Mouse (Mus musculus): ENCODE measurements at regions not wholly inside any gene's neighbourhood (a gene's known extent, or its start where the extent isn't known, plus 50 kb on each side); places are given as distances from the start of the nearest gene placed in this dataset.
"Not testable (repeated sequence)": the region's sequence is repeated elsewhere in the genome, so short reads cannot be mapped to it uniquely, and the experiment has no call there.

DNA sequence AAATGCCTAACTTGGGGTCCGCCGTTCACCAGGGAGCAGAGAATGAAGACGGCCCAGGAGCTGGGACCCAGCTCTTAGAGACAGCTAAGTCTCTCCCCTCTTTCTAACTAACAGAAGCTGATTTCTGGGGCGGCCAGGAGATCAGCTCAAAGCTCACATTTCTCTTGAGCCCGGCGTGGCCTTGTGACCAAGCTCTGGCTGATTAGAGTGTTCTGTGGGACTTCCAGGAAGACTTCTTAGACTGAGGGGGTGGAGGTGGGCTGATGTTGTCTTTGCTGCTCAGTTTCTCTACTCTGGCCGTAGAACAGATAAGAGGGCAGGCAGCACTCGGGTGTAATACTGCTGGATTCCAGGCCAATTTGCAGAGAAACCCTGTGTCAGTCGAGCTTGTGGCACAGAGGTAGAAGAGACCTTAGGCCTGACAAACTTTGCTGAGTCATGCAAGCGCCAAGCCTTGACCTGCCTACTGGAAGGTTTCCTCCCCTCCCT is 96.5 kb upstream of the Map3k1 start:
- peak; percentile 36 to 62 for DNase-seq

DNA sequence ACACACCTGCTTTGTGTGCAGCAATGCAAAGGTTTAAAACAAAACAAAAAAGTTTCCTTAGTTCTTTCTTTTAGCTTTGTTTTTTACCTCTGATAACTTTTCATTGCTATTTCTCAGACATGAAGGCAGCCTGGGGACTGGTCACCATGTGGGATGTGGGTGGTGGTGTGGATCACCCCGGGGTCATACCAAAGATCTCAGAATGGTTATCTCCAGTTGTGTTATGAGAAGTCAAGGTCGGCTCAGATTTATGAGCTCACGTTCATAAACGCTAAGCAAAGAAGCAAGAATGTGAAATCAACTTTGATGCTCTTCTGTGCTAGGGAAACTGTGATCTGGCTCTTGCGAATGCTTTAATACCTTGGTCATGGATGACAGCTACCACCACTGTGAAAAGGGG is 102.3 kb upstream of the Map3k1 start:
- DNase-seq: no peak

DNA sequence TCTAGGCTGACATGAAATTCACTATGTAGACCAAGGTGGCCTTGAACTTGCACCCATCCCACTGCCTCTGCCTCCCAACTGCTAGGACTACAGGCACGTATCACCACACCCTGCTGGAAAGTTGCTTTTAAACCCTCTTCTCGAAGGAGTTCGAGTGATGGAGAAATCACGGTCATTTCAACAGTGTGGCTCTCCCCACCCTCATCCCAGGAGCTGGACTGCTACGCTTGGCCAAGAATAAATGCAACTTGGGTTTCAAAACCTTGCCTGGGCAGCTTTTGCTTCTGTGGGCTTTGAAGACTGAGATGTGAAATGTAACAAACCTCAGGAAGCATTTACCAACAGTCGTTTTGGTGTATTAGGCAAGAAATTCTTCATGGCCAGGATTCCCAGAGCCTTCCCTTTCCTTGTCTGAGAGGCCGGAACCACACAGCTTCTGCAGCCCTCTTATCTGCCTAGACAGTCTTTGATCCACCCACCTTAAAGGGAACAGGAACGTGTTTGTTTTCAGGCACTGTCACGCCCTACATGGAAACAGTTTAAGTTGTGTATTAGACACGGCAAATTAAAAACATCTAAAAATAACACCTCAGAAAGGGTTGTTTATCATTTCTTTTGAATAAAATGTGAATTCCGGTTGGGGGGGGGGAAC is 103.0 kb upstream of the Map3k1 start:
- DNase-seq: no peak

DNA sequence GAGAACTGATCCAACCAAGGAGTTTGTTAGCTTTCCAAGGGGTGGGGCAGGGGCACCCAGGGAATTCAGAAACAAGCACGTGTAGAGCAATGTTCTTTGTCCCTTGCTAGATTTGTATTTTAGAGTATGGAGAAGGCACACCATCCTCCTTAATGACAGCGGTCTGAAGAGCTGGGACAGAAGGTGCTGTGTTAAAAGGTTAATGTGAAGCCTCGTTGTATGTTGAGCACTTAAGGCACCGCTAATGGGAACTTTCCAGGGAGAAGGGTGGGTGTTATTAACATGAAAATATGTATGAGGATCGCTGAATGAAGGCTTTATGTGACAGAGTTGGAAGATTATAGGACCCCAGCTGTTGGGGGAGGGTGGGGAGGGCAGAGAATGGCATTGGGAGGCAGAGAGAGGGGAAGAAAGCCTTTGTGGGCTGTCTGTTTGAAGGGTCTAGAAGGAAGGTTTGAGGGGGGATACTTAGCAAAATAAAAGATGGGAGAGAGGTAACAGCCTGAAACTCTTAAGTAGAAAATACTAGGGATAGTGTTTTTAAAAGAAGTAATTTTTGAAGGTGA is 105.6 kb upstream of the Map3k1 start:
- no peak for DNase-seq

DNA sequence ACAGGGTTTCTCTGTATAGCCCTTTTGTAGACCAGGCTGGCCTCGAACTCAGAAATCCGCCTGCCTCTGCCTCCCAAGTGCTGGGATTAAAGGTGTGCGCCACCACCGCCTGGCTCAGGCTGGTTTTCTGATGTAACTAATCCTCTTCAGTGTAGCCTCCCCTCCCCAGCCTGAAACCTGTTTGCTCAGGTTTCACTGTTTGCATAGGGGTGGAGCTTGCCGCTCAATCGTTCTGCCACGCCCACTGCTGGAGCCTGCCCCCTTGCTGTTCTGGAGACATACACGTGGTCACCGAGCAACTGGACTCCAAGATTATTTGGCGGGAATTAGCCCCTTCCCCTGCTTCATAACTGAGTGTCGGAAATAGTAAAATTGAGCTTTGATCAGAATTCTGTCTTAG is 110.6 kb upstream of the Map3k1 start:
- DNase-seq: not testable (repeated sequence)

DNA sequence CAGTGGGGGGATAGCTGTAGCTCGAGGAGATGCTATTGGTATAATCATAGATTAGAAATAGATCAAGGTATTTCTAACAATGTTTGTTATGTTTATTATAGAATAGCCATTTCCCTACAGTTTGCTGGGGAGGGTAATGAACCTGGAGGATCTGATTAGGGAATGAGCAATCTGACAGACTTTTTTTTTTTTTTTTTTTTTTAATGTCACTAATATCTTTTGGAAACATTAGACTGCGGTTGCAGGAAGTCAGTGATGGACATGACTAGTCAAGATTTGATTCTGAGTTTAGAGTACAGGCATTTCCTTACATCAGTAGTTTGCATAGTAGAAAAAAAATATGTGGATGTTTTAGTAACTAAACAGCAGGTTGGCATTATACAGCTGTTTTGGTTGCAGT is 111.7 kb upstream of the Map3k1 start:
- DNase-seq: no peak

DNA sequence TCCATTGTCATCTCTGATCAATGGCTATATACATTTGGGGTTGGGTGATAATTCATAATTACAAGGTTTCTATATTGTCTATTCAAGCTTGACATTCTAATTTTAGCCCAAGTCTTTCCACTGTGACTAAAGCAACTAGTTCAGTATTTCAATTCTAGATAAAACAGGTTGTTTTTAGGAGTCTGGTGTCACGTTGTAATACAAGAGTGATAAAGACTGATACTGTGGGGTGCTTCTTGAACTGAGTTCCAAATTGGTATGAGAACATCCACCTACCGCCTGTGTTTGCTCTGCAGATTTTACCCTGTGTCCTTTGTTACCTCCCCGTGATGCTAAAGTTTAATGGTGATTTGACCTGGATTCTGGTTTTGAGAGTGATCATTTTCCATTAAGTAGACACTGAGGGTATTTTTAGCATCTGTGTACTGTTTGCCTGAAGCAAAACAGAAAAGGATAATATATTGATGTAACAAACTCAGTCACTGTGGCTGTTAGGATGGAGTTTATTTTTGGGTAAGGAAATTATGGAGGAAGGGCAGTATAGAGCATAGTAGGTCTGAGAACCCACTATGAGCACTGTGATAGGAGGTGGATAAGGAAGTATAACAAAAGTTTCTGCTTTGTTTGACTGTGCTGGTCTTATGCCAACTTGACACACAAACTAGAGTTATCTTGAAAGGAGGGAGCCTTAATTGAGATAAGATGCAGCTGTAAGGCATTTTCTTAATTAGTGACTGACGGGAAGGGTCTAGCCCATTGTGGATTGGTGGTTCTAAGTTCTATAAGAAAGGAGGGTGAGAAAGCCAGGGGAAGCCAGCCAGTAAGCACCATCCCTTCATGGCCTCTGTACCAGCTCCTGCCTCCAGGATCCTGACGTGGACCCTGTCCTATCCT is 112.6 kb upstream of the Map3k1 start:
- DNase-seq: no peak

DNA sequence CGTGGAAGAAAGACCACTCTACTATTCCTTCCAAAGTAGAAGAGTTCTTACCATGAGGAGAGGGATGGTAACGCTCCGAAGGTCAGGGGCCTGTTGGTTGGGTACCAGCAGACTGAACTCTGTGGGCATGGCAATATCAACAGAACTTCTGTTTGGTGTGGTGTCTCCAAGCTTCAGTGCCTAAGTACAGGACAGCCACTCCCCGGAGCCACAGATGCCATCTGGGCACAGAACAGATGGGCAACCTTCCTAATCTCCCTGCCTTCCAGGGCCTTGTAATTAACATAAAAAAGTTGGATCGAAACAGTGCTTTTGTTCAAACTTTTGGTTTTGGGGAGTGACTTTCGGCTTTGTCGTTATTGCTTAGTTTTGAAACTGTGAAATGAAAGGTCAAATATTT is 116.6 kb upstream of the Map3k1 start:
- no peak for DNase-seq

DNA sequence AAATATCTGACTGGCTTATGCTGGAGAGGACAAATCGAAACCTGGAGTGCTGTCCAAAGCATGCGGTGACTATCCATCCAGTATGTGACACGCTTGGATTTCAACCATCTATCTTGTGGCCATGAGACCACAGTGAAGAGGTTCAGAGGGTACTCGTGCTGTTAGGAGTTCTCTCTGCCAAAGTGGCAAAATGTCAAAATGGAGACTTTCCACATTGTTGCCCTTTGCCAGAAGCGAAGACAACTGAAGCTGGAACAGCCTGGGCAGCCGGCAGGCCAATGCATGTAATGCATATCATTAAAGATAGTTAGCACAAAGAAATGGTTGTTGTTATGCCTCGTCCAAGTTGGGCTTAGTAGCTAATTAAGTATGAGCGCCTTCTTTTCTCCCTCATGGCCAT is 118.0 kb upstream of the Map3k1 start:
- no peak for DNase-seq

DNA sequence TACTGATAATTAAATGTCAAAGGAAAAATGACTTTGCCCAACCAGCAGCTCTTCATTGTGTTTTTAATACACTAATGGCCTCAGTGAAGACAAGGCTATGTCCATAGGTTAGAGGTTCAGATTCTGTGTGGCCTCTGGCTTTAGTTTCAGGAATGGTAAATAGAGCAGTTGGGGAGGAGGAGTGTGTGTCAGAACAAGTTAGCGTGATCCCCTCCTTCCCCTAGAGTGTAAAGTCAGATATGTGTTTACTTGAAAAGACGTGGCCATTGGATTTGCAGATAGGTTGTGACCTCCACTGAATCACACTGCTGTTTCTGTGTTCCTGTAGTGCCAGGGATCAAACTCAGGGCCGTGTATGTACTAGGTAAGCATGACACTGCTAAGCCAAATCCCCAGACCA is 118.7 kb upstream of the Map3k1 start:
- DNase-seq: no peak

DNA sequence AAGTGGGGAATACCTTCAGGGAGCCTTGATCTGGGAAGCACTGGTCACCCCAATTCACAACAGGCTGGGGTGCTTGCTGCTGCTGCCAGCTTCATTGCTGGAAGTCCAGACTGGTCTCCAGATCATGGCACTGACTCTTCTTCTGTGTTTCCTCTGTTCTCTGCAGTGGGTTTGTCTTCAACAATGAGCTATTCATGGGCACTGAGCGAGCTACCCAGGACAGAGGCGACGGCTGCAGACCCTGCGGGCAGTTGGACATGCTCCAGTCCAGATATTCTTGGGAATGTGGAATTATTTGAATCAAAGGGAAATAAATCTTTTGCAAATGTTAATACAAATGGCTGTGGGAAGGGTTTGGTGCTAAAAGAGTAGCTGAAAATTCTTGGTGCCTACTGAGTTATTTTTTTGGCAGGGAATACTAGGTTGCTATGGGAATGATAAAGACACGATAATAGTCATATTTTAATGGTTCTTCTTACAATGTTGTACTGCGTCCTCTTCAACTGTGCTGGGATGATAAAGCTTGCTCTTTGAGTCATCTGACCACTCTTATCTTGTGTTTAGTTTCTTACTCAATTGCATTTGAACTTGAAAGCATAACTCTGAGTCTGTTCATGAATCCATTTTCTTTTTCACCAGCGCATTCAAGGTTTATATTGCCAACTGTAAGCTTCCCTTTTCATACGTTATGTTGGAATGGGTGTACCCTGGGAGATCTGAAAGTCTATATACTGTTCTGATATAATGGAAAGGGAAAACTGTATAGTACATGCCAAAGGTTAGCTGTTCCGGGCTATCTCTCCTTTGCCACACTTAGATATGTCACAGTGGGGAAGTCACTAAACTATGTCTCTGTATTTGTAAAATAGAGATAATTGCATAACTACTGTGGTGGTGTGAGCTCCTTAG is 120.1 kb upstream of the Map3k1 start:
- DNase-seq: no peak

DNA sequence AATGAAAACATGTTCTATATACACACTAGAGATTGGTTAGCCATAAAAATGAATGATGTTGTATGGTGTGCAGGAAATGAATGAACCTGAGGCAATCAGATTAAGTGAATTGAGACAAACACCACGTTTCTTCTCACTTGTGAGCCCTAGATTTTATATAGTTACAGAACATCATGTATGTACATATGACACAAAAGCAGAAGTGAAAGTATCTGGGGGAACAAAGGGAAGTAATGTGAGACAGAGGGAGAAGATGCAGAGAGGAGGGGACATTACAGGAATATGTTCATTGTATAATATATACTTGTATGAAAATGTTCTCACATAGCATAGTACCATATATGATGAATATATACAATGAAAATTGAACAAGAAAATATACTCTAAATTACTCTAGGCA is 121.1 kb upstream of the Map3k1 start:
- DNase-seq: no peak

DNA sequence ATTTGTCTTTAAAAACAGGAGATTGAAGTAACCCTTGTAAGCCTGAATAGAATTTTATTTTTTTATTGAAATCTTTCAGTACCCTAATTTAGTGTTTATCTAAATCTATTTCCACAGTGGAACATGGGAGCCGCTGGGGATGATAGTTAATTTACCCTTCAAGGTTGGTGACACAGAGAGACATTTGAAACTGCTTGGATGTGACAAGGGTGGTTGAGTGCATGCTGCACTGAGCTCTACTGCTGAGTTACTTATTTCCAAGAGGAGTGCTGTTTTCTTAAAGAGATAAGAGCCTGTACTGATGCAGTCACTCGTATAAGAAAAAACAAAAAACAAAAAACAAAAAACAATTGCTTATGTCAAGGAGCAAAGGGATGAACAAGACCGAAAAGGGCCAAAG is 123.7 kb upstream of the Map3k1 start:
- DNase-seq: no peak

DNA sequence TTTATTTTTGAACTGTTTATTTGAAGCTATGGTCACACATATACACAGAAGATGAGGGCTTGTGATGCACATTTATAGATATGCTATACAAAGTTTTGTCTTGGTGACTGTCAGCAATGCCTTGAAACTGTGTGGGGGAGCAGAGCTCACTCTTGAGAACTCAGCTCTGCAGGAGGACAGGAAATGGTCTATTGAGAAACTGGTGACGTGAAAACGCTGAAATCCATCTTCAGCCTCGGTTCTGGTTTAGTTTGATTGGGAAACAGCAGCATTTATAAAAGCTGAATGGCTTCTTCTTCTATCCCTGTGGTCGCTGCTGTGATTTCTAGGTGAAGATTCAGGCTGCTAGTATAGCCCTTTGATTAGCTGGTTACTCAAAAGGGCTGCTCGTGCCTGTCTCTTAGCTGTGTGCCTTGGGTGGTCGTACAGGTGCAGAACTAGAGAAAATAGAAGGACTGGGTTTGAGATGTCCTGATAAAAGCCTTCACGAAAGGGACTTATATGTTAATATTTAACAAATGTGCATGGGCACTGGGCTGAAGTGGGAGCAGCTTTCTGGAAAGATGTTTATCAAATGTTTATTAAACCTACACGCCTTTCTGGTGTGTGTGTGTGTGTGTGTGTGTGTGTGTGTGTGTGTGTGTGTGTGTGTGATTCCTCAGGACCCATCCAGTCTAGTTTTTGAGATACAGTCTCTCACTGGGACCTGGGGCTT is 124.9 kb upstream of the Map3k1 start:
- DNase-seq: no peak

DNA sequence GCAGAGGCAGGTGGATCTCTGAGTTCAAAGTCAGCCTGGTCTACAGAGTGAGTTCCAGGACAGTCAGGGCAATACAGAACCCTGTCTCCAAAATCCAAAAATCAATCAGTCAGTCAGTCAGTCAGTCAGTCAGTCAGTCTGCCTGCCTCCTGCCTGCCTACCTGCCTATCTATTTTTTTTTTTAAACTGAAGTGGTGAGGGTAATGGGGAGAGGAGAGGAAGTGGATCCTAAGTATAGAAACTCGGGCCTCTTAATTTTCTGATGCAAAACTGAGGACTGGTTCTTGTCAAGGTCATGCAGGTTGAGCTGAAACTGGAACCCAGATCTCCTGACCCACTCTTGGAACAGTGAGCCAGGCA is 126.9 kb upstream of the Map3k1 start:
- DNase-seq: no peak

DNA sequence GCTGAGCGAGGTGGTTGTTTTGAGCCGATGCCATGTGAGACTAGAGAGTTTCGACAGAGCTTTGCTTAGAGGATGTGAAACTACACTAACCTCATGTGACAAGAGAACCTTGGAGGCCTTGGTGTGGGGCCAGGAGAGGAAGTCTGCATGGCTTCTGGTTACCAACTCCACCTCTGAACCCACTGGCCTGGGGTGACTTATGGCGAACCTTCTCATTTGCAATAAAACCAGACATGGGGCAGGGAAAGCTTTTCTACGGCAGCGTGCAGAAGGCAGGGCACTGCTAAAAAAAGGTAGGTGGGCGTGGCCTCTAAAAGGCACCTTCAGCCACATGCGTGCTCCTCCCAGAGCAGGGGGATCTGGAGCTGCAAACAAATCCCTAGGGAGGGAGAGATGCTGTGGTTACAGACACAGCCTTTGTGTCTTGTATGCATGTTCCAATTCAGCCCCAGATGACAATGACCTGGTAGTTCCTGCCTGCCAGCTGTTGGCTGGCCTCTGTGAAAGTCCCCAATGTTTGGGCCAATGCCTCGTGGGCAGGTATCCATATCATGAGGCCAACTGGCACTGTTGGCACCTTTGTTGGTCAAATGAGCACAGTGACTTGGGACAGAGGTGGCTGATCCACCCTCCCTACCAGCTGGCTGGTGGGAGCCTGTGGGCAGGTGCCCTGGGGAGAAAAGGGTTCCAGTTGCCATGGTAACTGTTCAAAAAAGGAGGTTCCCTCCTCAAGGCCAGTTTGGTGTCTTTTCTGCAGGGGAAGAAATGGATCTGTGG is 127.5 kb upstream of the Map3k1 start:
- peak; percentile 37 to 62 for DNase-seq

DNA sequence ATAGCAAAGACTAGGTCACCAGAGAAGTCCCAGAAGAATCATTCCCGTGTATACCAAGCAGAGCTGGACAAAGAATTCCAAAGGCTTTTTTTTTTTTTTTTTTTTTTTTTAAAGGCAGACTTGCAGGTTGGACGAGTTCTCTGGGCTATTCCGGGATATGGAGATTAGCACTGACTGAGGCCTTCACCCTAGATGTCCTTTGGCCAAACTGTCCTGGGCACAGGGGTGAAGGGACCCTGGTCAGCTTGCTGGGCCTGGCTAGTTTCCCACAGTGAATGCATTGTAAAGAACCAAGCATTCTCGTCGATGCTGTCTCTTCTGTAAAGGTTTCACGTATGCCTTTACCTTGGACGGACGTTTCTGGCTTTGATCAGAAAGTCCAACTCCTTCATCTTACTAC is 128.2 kb upstream of the Map3k1 start:
- DNase-seq: no peak

DNA sequence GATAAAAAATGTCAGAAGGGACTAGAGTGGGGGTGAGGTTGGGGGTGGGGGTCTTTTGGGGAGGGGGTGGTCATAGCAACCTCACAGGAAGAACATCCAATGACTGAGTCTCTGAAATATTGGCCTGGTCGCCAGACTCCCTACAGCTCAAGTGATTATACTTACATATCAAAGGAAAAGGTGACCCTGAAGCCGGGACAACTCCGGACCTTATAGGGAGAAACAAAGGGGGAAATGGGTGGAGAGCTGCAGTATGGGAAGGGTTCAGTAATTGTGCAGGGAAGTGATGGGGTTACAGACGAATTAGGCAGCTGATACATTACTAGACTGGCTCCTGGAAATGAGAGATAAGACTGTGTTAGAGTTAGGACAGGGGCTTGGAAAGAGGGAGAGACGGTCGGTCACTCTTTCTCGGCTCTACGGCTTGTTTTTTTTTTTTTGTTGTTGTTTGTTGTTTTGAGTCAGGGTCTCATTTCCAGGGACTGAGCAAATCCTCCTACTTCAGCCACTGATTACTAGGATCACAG is 130.2 kb upstream of the Map3k1 start:
- DNase-seq: no peak

DNA sequence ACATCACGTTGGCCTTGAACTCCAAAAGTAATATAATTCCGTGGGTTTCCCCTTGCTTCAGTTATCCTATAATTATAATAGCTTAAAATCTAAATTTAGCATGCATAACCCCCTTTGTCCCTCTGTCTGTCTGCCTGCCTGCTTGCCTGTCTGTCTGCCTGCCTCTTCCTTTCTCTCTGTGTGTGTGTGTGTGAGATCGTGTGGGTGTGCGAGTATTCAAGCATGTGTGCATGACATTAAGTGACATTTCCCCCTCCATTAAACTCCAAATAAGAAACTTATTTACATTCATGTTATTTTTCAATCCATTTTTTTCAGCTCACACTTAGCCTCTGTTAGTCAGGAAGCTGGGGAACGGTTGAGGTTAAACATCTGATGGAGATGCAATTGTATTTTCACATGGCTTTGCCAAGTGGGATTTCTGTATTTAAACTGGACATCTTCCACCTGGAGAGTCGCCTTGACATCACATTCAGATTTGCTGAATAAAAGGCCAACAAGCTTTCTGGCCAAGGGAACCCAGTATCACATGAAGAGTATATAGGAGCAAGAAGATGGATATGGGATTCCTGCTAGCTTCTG is 130.8 kb upstream of the Map3k1 start:
- no peak for DNase-seq

DNA sequence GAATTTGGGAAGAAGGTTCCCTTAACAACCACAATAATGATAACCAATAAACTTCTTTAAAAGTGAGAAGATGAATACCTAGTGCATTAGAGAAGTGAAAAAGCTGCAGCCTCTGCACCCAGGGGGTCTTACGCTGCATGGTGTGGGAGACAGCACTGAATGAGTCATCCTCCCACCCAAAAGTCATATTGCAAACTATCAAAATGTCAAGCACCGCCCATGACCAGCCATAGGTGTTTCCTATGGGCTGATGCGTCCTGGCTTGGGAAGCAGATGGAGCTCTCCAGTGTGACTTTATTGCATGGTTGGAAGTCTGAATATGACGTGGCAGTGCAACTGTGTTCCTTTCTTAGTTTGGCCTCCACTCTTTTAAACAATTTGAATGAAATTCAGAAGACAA is 131.5 kb upstream of the Map3k1 start:
- DNase-seq: no peak
